Mouse (Mus musculus): ENCODE measurements at regions not wholly inside any gene's neighbourhood (a gene's known extent, or its start where the extent isn't known, plus 50 kb on each side); places are given as distances from the start of the nearest gene placed in this dataset.
"Not testable (repeated sequence)": the region's sequence is repeated elsewhere in the genome, so short reads cannot be mapped to it uniquely, and the experiment has no call there.

DNA sequence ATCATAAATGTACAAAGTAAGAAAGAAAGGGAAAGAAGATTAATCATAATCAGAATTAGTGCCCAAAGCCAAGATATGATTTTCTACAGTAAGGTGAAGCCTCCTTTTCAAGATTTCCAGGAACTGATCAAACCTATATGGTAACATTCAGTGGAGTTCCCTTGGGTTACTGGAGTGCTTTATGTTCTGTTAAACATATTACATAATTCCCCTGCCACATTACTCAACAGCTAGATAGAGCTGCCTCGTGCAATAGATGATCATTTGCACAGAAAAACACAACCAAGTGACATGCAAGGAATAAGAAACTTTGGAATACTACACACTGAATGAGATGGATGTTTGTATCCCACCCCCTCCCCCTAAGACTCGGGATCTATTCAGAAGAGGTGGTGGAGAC lies 168.0 kb upstream of the Gm10306 start:
- 42% methylated on average over 2 of the region's 2 CpGs for WGBS
- ATAC-seq (no peak), DNase-seq (ENCODE audit: low spot score) (no peak)
- H3K4me3 ChIP-seq (ENCODE audit: low read length), result no peak overlapping the region
- no peak overlapping the region for H3K9ac ChIP-seq (replicated peaks; ENCODE audit: low read length)
- no peak overlapping the region for H3K27ac ChIP-seq
- H3K4me1 ChIP-seq (ENCODE audit: insufficient read depth, low read length), result no peaks in the 10 kb centered on the region
- H3K4me2 ChIP-seq (ENCODE audit: low read depth, low read length), result no peak overlapping the region
- no peak for TF ChIP-seq CTCF (IDR thresholded peaks at IDR 0.05; ENCODE audit: low read depth)
- no peaks in the 10 kb centered on the region for H3K27me3 ChIP-seq (ENCODE audit: insufficient read depth, low read length)
- no peaks in the 10 kb centered on the region for H3K9me3 ChIP-seq (ENCODE audit: low read length)
- no peaks in the 10 kb centered on the region for H3K36me3 ChIP-seq (ENCODE audit: insufficient read depth, low read length)

DNA sequence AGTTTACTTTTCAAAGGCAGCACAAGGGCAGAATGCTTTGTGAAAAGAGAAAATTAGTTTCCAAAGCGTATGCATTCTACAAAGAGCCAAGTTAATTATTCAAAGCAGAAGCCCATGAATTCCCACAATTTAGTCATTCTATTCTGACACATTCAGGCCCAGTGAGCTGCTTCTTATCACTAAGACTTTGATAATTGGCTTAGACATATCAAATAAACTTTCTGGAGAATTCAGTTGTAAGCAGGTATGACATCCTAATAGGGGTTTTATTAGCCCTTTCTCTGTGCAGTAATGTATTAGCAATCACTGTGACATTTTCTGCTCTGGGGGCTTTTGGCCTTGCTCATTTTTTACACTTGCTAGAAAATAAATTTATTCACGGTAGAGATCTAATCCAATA lies 161.9 kb upstream of the Gm10306 start:
- DNase-seq (ENCODE audit: low spot score) (no peak), ATAC-seq (no peak)
- Histone ChIP-seq H3K9ac (replicated peaks; ENCODE audit: low read length) (no peak overlapping the region), H3K4me3 (ENCODE audit: low read length) (no peak overlapping the region), H3K4me1 (ENCODE audit: insufficient read depth, low read length) (no peaks in the 10 kb centered on the region), H3K27me3 (ENCODE audit: insufficient read depth, low read length) (no peaks in the 10 kb centered on the region), H3K9me3 (ENCODE audit: low read length) (no peaks in the 10 kb centered on the region), H3K27ac (no peak overlapping the region), H3K36me3 (ENCODE audit: insufficient read depth, low read length) (no peaks in the 10 kb centered on the region), H3K4me2 (ENCODE audit: low read depth, low read length) (no peak overlapping the region)
- WGBS, result 65% methylated on average over 2 of the region's 2 CpGs
- TF ChIP-seq CTCF (IDR thresholded peaks at IDR 0.05; ENCODE audit: low read depth), result no peak

DNA sequence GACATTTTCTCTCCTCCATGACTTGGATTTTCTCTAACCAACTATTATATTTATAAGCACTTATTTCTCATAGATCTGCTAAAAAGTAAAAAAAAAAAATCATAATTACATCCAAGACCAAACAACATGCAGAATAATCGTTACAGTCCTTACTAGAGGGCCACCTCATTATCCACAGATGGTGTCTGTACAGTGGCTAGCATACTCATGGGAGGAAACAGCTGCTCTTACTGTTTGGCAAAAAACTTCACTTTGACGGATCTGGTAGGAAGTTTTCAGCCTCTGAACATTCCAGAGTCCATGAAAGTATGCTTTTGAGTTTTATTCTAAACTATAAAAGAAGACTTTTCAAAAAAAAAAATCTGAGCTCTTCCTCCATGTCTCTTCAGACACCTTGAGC lies 159.1 kb upstream of the Gm10306 start:
- H3K4me3 ChIP-seq (ENCODE audit: low read length), result no peak overlapping the region
- 66% methylated on average over 2 of the region's 2 CpGs for WGBS
- no peak overlapping the region for H3K9ac ChIP-seq (replicated peaks; ENCODE audit: low read length)
- H3K27ac ChIP-seq, result no peak overlapping the region
- no peaks in the 10 kb centered on the region for H3K4me1 ChIP-seq (ENCODE audit: insufficient read depth, low read length)
- DNase-seq (ENCODE audit: low spot score) (no peak), ATAC-seq (no peak)
- no peaks in the 10 kb centered on the region for H3K36me3 ChIP-seq (ENCODE audit: insufficient read depth, low read length)
- TF ChIP-seq CTCF (IDR thresholded peaks at IDR 0.05; ENCODE audit: low read depth), result no peak
- no peaks in the 10 kb centered on the region for H3K9me3 ChIP-seq (ENCODE audit: low read length)
- H3K27me3 ChIP-seq (ENCODE audit: insufficient read depth, low read length), result no peaks in the 10 kb centered on the region
- H3K4me2 ChIP-seq (ENCODE audit: low read depth, low read length), result no peak overlapping the region

DNA sequence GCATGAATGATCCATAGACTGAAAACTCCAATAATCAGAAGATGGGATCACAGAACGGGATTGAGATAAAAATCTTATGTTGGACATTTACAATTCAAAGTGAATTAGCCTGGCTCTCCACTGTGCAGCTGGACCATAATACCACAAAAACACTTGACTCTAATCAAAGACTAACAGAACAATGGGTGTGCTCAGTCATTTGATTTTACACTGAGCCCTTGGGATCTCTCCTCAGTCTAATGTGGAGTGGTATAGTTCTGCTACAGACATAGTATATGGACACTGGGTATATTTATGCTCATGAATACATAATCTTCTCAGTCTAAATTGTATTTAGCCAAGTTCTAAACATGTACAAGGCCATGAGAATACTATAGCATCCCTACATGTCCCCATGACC lies 149.4 kb upstream of the Gm10306 start:
- Histone ChIP-seq H3K9ac (replicated peaks; ENCODE audit: low read length) (no peak overlapping the region), H3K27me3 (ENCODE audit: insufficient read depth, low read length) (no peaks in the 10 kb centered on the region), H3K4me3 (ENCODE audit: low read length) (no peak overlapping the region), H3K27ac (no peak overlapping the region), H3K4me2 (ENCODE audit: low read depth, low read length) (no peak overlapping the region), H3K36me3 (ENCODE audit: insufficient read depth, low read length) (no peaks in the 10 kb centered on the region), H3K9me3 (ENCODE audit: low read length) (no peaks in the 10 kb centered on the region), H3K4me1 (ENCODE audit: insufficient read depth, low read length) (no peaks in the 10 kb centered on the region)
- DNase-seq (ENCODE audit: low spot score) (no peak), ATAC-seq (no peak)
- no peak for TF ChIP-seq CTCF (IDR thresholded peaks at IDR 0.05; ENCODE audit: low read depth)
- WGBS, result 73% methylated on average over 1 of the region's 1 CpGs

DNA sequence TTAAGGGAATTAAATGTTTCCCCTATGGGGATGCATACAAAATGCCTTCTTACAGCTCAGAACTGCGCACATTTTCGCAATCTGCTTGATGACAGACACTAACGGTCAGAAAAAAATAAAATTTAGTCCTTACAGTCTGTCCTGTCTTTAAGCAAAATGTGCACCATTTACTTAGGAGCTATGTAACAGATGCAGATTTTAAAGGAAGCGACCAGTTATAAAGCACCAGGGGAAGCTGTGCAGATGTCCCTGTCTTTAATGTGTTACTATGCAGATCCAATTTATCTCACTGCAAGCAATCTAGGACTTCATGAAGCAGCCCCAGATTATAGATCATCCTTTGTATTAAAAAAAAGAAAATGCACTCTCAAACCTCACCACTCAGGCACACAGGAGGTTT lies 148.8 kb upstream of the Gm10306 start:
- no peak overlapping the region for H3K9ac ChIP-seq (replicated peaks; ENCODE audit: low read length)
- ATAC-seq, result no peak
- H3K36me3 ChIP-seq (ENCODE audit: insufficient read depth, low read length), result no peaks in the 10 kb centered on the region
- H3K27ac ChIP-seq, result no peak overlapping the region
- 69% methylated on average over 4 of the region's 4 CpGs for WGBS
- no peaks in the 10 kb centered on the region for H3K27me3 ChIP-seq (ENCODE audit: insufficient read depth, low read length)
- no peaks in the 10 kb centered on the region for H3K4me1 ChIP-seq (ENCODE audit: insufficient read depth, low read length)
- no peak overlapping the region for H3K4me3 ChIP-seq (ENCODE audit: low read length)
- no peak overlapping the region for H3K4me2 ChIP-seq (ENCODE audit: low read depth, low read length)
- TF ChIP-seq CTCF (IDR thresholded peaks at IDR 0.05; ENCODE audit: low read depth), result no peak
- no peak for DNase-seq (ENCODE audit: low spot score)
- no peaks in the 10 kb centered on the region for H3K9me3 ChIP-seq (ENCODE audit: low read length)

DNA sequence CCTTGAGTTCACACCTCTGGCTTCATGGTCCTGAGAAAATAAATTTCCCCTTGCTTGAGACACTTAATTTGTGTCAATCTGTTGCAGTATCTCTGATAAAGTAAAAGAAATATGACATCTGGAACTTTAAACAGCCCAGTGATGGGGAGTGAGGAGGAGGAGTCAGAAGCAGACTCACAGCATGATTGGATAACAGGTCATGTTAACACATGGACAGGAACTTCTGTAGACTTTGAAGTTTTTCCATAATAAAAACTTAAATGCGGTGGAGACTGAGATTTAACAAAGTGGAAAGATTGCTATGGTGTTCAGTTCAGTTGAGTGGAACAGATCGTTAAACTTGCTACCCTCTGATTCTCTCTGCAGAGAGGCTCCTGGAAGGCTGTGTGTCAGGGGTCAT lies 143.7 kb upstream of the Gm10306 start:
- Histone ChIP-seq H3K36me3 (ENCODE audit: insufficient read depth, low read length) (no peaks in the 10 kb centered on the region), H3K4me1 (ENCODE audit: insufficient read depth, low read length) (no peaks in the 10 kb centered on the region), H3K4me3 (ENCODE audit: low read length) (no peak overlapping the region), H3K27ac (no peak overlapping the region), H3K27me3 (ENCODE audit: insufficient read depth, low read length) (no peaks in the 10 kb centered on the region), H3K4me2 (ENCODE audit: low read depth, low read length) (no peak overlapping the region), H3K9ac (replicated peaks; ENCODE audit: low read length) (no peak overlapping the region), H3K9me3 (ENCODE audit: low read length) (no peaks in the 10 kb centered on the region)
- DNase-seq (ENCODE audit: low spot score) (no peak), ATAC-seq (no peak)
- TF ChIP-seq CTCF (IDR thresholded peaks at IDR 0.05; ENCODE audit: low read depth), result no peak
- WGBS, result 63% methylated on average over 2 of the region's 2 CpGs

DNA sequence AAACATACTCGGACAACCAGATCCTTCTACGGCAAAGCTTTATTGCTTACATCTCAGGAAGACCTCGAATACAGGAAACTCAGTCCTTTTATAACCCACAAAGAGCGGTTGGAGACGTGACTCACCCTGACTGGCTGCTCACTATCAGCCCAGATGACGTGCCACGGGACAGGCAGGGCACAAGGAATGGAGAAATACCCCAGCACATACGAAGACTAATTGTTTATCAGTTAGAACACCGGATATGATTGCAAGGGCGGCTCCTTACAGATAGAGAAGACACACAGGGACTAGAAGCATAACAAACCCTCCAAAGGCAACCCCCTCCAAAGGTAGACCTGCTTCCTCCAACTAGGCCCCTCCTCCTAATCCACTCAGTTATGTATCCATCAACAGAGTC lies 130.8 kb upstream of the Gm10306 start:
- not testable (repeated sequence) for DNase-seq (ENCODE audit: low spot score); H3K36me3 ChIP-seq (ENCODE audit: insufficient read depth, low read length); H3K4me1 ChIP-seq (ENCODE audit: insufficient read depth, low read length); H3K27me3 ChIP-seq (ENCODE audit: insufficient read depth, low read length); ATAC-seq; H3K4me3 ChIP-seq (ENCODE audit: low read length); H3K9ac ChIP-seq (replicated peaks; ENCODE audit: low read length); H3K27ac ChIP-seq; H3K9me3 ChIP-seq (ENCODE audit: low read length); H3K4me2 ChIP-seq (ENCODE audit: low read depth, low read length)
- 90% methylated on average over 8 of the region's 10 CpGs for WGBS
